Mouse (Mus musculus) heart, adult 2 months (tissue): Measurements from ENCODE around the gene Acaca. TPM values are rescaled to one million over a fixed set of nuclear protein-coding genes. Genes with fewer than 3 reads are reported as not detected.
"Not testable (repeated sequence)": the region's sequence is repeated elsewhere in the genome, so short reads cannot be mapped to it uniquely, and the experiment has no call there.

Experiments used
- DNase-seq, 2 experiments: peaks; one replicate each; pipeline ENCODE4 v3.0.0; 2021
- H3K27ac ChIP-seq: fragments of 200-600 bp; 2 replicates; pipeline ENCODE4 v1.8.1; 2022
- H3K27me3 ChIP-seq: fragments of 200-500 bp; 2 replicates; pipeline ENCODE4 v1.6.1; 2012; ENCODE audit warnings: mild to moderate bottlenecking, low read length, inconsistent platforms, mixed read lengths; ENCODE audit not compliant: control insufficient read depth, insufficient read depth
- H3K36me3 ChIP-seq: fragments of 200-500 bp; 2 replicates; pipeline ENCODE4 v1.6.1; 2012; ENCODE audit warnings: low read length, inconsistent platforms; ENCODE audit not compliant: control insufficient read depth, insufficient read depth
- H3K4me1 ChIP-seq: fragments of 200-500 bp; 2 replicates; pipeline ENCODE4 v1.6.1; 2011; ENCODE audit warnings: low read length; ENCODE audit not compliant: control insufficient read depth, insufficient read depth
- H3K4me3 ChIP-seq: fragments of 200-600 bp; 2 replicates; pipeline ENCODE4 v1.8.1; 2022
- H3K79me2 ChIP-seq: fragments of 200-500 bp; replicated peaks from 2 replicates; pipeline ENCODE4 v1.6.1; 2012; ENCODE audit warnings: mild to moderate bottlenecking, inconsistent platforms, low read length, moderate library complexity, mixed read lengths; ENCODE audit not compliant: control insufficient read depth, insufficient read depth
- H3K9ac ChIP-seq: fragments of 200-500 bp; 2 replicates; pipeline ENCODE4 v1.6.1; 2012; ENCODE audit warnings: low read depth, mild to moderate bottlenecking, control low read depth, inconsistent platforms, low read length, mixed read lengths
- CTCF ChIP-seq: fragments of 200-600 bp; IDR thresholded peaks from 2 replicates; pipeline ENCODE4 v1.8.1; 2022; ENCODE audit warnings: antibody characterized with exemption, mild to moderate bottlenecking, moderate library complexity
- EP300 ChIP-seq: fragments of 200-500 bp; IDR thresholded peaks from 2 replicates; pipeline ENCODE4 v1.6.1; 2011; ENCODE audit warnings: low read depth, low read length, control low read depth; ENCODE audit not compliant: insufficient read depth
- POLR2A ChIP-seq: fragments of 200-500 bp; IDR thresholded peaks from 2 replicates; pipeline ENCODE4 v1.6.1; 2011; ENCODE audit warnings: mild to moderate bottlenecking, low read depth, low read length, control low read depth; ENCODE audit not compliant: insufficient read depth
- WGBS: fragments of 180-500 bp; shearing (Covaris S2); methylation state at CpG from one replicate; pipeline ENCODE4 v1.1.7; 2018; 5-methylcytosine and 5-hydroxymethylcytosine counted together
- intact Hi-C: fragments of 180-260 bp; cut with DNase I; formaldehyde crosslinking; loops from one replicate; pipeline ENCODE4 v1.15.1; 2025
- polyA plus RNA-seq: library from polyadenylated mRNA; depleted of rRNA; stranded (reverse); fragments of >200 nt; gene quantifications from 2 replicates; pipeline ENCODE4 v1.2.3, GENCODE M21; 2012
- total RNA-seq, 2 experiments: library from RNA; stranded (reverse); gene quantifications; 2 replicates each; pipeline ENCODE4 v1.2.3; 2021

Acaca gene
- total and polyA plus RNA-seq, 3 experiments = 19.4 to 25.9 (median 20.0) TPM

DNA sequence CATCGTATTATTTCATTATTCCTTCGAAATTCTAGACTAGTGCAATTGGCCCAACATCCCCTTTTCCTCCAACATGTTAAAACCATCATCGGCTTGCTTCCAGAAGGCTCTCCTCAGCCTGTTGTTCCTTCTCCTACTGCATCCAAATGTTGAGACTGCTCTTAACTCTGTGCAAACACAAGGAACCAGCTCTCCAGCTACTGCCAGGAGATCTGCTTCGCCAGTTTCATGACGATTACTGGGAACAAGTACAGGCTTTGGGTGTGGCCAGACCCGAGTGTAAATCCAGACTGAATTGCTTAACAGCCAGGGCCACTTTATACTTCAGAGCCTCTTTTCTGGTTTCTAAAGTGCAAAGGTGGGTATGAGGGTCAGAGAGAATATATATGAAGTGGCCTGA lies 259.9 kb downstream of the Acaca start:
- peak; percentile 22 to 51 for DNase-seq
- 61% methylated on average over 6 of the region's 6 CpGs for WGBS
- no peak for TF ChIP-seq POLR2A
- TF ChIP-seq CTCF = no peak
- TF ChIP-seq EP300 = no peak

DNA sequence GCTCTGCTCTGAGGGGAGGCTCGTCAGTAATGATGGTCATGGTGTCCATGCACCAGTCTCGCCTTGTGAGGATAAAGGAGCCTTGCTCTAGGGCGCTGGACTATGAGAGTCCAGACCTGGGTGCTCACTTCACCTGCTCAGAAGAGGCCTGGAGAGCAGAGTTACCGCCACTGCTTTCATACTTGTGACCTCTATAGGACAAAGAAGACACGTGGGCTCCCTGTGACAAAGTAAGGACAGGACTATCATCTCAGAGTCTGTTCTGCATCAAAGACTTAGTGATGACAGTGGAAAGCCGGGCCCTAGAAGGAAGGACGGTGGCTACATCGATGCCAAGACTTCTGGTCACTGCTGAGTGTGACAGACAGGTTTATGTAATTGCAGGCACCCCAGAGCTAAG lies 261.7 kb downstream of the Acaca start:
- Histone ChIP-seq H3K36me3 (no peaks in the 10 kb centered on the region), H3K4me1 (no peaks in the 10 kb centered on the region; the same call in none of the 2 replicates), H3K27me3 (no peaks in the 10 kb centered on the region), H3K79me2 (no peaks in the 10 kb centered on the region), H3K27ac (no peak overlapping the region), H3K4me3 (no peak overlapping the region), H3K9ac (no peak overlapping the region)
- TF ChIP-seq CTCF (no peak), EP300 (no peak), POLR2A (no peak)
- no peak for DNase-seq
- intact Hi-C loops = no loop called here
- WGBS = 76% methylated on average over 8 of the region's 8 CpGs

More for the DNA sequence above, 259.9 kb downstream of the Acaca start:
- no peak overlapping the region for H3K4me3 ChIP-seq
- intact Hi-C loops = no loop called here
- H3K79me2 ChIP-seq = no peaks in the 10 kb centered on the region
- H3K27me3 ChIP-seq = no peaks in the 10 kb centered on the region
- H3K27ac ChIP-seq = no peak overlapping the region
- no peaks in the 10 kb centered on the region; the same call in 1 of the 2 replicates for H3K4me1 ChIP-seq
- H3K9ac ChIP-seq = no peak overlapping the region
- no peaks in the 10 kb centered on the region for H3K36me3 ChIP-seq

DNA sequence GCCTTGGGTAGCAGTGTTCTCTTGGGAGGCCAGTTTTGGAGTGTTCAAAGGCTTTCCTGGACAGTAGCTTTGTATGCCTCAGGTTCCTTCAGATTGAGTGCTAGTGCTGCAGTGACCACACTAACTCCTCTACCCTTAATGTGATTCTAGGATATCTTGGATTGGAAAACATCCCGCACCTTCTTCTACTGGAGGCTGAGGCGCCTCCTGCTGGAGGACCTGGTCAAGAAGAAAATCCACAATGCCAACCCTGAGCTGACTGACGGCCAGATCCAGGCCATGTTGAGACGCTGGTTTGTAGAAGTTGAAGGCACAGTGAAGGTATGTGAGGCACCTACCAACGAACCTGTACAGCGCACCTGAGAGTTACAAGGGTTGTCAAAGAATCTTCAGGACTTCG lies 262.6 kb downstream of the Acaca start:
- H3K9ac ChIP-seq, DNase-seq, intact Hi-C loops, H3K4me3 ChIP-seq, H3K79me2 ChIP-seq, H3K4me1 ChIP-seq, H3K27me3 ChIP-seq, H3K36me3 ChIP-seq, H3K27ac ChIP-seq: not testable (repeated sequence)
- peak; percentile 8; the same call in 1 of the 2 replicates for TF ChIP-seq CTCF
- 89% methylated on average over 7 of the region's 7 CpGs for WGBS

DNA sequence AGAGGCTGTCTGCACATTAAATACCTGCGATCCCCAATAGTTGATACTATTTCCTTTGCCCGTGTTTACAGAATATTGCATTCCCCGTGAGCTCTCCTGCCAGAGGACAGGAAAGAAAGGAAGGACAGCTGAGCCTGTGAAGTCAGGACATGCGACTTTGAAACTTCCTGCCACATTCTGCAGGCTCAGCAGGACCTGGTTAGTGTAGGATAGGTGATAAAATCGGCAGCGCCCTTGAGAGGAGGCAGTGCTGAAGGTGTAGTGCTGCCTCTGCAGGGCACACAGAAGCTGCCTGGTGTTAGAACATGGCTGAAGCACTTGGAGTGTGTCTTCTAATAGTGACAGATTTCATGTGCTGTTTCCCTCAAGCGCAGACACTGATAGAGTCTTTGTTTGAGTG lies 264.1 kb downstream of the Acaca start:
- intact Hi-C loops = no loop called here
- DNase-seq = no peak
- TF ChIP-seq POLR2A (no peak), EP300 (no peak), CTCF (no peak)
- H3K4me1 ChIP-seq = no peaks in the 10 kb centered on the region; the same call in 1 of the 2 replicates
- no peak overlapping the region for H3K9ac ChIP-seq
- no peak overlapping the region for H3K27ac ChIP-seq
- WGBS = 49% methylated on average over 7 of the region's 7 CpGs
- H3K4me3 ChIP-seq = no peak overlapping the region
- no peaks in the 10 kb centered on the region for H3K36me3 ChIP-seq
- no peaks in the 10 kb centered on the region for H3K79me2 ChIP-seq
- no peaks in the 10 kb centered on the region for H3K27me3 ChIP-seq

DNA sequence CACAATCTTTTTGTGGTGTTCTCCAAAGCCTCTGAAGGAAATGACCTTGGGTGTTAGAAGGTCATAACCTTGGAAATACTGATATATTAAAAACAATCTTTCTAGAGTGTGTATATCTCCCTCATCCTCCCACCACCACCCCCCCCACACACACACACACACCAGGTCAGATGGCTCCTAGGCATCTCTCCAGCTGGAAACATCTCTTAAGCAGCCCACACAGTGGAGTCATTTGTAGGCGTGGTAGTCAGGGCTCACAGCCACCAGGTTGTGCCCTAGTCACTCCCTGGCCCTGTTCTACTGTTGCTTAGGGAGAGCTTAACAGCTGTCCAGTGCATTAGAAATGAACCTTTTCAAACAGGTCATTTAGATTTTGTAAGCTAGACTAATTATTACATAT lies 265.5 kb downstream of the Acaca start:
- 58% methylated on average over 1 of the region's 1 CpGs for WGBS

DNA sequence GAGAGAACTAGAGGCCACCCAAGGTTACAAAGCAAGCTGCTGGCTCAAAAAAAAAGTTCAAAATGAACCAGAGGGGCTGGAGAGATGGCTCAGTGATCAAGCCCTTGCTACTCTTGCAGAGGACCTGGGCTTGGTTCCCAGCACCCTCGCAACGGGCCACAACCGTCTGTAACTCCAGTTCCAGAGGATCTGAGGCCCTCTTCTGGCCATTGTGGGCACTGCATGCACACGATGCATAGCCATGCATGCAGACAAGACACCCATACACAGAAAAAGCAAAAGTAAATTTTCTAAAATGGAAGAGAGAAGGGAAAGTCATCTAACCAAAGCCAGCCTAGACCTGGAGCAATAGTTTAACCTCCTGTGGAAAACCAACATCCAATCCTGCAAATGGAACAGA lies 277.3 kb downstream of the Acaca start:
- WGBS = 92% methylated on average over 4 of the region's 4 CpGs
- no peak overlapping the region for H3K27ac ChIP-seq
- H3K27me3 ChIP-seq = no peaks in the 10 kb centered on the region
- no peak overlapping the region for H3K4me3 ChIP-seq
- no peak overlapping the region for H3K9ac ChIP-seq
- TF ChIP-seq EP300 = no peak
- TF ChIP-seq CTCF = 0 out of 2 replicates have a peak, but pooled peaks have one; percentile 2
- intact Hi-C loops = no loop called here
- no peaks in the 10 kb centered on the region for H3K4me1 ChIP-seq
- H3K79me2 ChIP-seq = no peaks in the 10 kb centered on the region
- H3K36me3 ChIP-seq = no peaks in the 10 kb centered on the region
- no peak for DNase-seq

More for the DNA sequence above, 265.5 kb downstream of the Acaca start:
- intact Hi-C loops = no loop called here
- peak in 1 of 2 experiments; percentile 40 for DNase-seq
- TF ChIP-seq CTCF (peak; percentile 16; the same call in 1 of the 2 replicates), POLR2A (no peak)
- Histone ChIP-seq H3K79me2 (no peaks in the 10 kb centered on the region), H3K4me3 (no peak overlapping the region), H3K9ac (no peak overlapping the region), H3K36me3 (no peaks in the 10 kb centered on the region), H3K27ac (no peak overlapping the region), H3K4me1 (no peaks in the 10 kb centered on the region; the same call in 1 of the 2 replicates), H3K27me3 (no peaks in the 10 kb centered on the region)

DNA sequence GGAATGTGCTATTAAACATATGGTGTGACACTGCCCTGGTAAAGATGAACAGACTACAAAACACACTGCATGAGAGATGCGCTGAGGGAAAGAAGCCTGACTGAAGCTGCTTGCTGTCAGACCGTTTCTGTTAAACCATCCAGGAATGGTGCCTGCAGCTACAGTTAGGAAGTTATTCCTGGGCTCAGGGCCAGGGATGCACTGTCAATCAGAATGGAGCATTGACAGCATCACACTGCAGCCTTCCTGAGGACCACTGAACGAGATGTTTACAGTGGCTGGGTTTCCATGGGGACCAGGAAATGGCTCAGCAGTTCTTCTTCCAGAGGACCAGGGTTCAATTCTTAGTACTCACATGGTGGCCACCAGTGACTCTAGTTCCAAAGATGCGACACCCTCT lies 280.9 kb downstream of the Acaca start:
- no peaks in the 10 kb centered on the region for H3K36me3 ChIP-seq
- no peaks in the 10 kb centered on the region for H3K4me1 ChIP-seq
- H3K9ac ChIP-seq = no peak overlapping the region
- no peaks in the 10 kb centered on the region for H3K27me3 ChIP-seq
- no peak overlapping the region for H3K27ac ChIP-seq
- intact Hi-C loops = no loop called here
- DNase-seq = no peak
- H3K4me3 ChIP-seq = no peak overlapping the region
- no peak for TF ChIP-seq CTCF
- 58% methylated on average over 4 of the region's 4 CpGs for WGBS
- no peaks in the 10 kb centered on the region for H3K79me2 ChIP-seq
